Mouse (Mus musculus): ENCODE results near the gene Stt3b.

- TF ChIP-seq CTCF (IDR thresholded peaks at IDR 0.05; ENCODE audit: low read depth) (no peak), EP300 (IDR thresholded peaks at IDR 0.05; ENCODE audit: low read depth) (no peak)
Observed at GRCm38 (mm10) chr9:115322385-115322784, 12.2 kb upstream of the Stt3b start.
